Mouse (Mus musculus): ENCODE measurements around the gene Dgkq.

Dgkq gene

GRCm38 (mm10) chr5:108668977-108669936 is at the start of gene Dgkq:
Gene Dgkq, minus strand, starts transcription at chr5:108669672.
- DNase-seq (ENCODE audit: low read depth in 2 of 2, low spot score in 2 of 2): peak; percentile 74 to 81

DNA sequence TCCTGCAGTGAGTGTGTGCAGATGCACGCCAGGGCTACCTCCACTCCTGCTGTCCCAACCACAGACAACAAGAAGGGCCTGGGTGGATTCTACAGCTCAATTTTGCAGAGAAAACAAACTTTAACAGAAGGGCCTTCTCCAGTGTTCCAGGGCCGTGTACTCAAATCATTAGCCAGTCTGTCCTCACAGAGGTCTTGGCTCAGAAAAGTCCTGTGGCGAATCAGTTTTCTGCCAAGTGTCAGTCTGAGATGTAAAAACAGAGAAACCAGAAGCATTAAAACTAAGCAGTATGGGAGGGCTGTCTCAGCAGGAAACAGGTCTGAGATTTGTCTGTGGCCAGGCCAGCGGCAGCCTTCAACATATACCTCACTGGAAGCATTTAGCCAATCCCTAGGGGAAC is 48.6 kb upstream of the Dgkq start:
- no peak for DNase-seq (ENCODE audit: low read depth in 2 of 2, low spot score in 2 of 2)

- no peak for DNase-seq (ENCODE audit: low read depth in 2 of 2, low spot score in 2 of 2)
These were observed 46.5 kb upstream of the Dgkq start for GRCm38 (mm10) chr5:108715974-108716373.

- DNase-seq (ENCODE audit: low read depth in 2 of 2, low spot score in 2 of 2): no peak
These were observed 44.7 kb upstream of the Dgkq start for GRCm38 (mm10) chr5:108714149-108714548.

- no peak for DNase-seq (ENCODE audit: low read depth in 2 of 2, low spot score in 2 of 2)
These were observed 44.2 kb upstream of the Dgkq start for GRCm38 (mm10) chr5:108713691-108714090.

GRCm38 (mm10) chr5:108713096-108713495 is 43.6 kb upstream of the Dgkq start:
- no peak for DNase-seq (ENCODE audit: low read depth in 2 of 2, low spot score in 2 of 2)

DNA sequence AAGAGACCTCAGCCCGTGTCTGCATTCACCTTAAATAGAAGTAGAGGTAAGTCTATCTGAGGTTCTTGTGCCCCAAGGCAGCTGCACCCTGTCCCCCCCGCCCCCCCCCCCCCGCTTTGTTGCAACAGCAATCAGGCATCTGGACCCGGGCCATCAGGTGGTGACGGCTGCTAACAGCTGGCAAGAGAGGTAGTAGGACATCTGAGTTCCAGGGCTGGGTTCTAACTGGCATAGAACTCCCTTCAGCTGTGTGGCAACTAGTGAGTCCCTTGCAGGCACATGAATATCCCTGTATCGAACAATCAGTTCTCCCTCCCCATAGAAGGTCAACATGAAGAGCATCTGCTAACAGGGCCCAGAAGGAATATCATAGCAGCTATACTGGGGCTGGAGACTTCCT is 42.5 kb upstream of the Dgkq start:
- DNase-seq (ENCODE audit: low read depth in 2 of 2, low spot score in 2 of 2): no peak

- no peak for DNase-seq (ENCODE audit: low read depth in 2 of 2, low spot score in 2 of 2)
These were observed 39.7 kb upstream of the Dgkq start for GRCm38 (mm10) chr5:108708981-108709731.

DNA sequence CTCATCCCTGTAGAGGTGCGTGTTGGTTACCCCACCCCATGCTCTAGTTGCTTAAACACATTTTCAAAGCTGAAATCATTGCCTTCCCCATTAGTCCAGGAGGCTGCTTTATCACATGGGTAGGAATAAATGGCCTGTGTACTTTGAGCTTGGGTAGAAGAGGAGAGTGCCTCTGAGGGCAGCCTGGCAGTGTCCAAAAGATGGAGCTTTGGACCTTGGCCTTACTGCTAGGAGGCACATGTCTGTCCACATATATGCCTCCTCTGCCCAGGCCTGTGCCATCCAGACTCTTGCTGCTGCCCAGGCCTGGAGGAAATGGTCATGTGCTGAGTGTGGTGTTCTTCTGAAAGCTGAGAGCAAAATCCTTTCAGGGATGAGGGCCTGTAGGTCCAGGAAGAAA is 38.9 kb upstream of the Dgkq start:
- no peak for DNase-seq (ENCODE audit: low read depth in 2 of 2, low spot score in 2 of 2)

DNA sequence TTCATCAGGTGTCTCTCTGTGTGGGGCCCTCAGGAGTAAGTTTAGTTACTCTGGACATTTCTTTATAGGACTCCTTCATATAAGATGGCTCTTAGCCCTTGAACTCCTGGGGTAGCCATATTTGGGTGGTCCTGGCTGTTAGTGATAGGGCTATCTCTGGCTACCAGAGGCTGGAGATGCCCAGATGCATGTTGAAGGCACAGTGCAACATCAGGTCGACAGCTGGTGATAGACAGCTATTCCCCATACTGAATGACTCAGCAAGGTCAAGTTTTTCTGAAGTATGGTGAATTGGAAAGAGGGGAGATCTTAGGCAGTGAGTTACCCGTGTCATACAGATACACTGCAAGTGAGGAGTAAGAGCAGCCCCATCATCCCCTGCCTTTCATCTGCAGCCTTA is 38.3 kb upstream of the Dgkq start:
- no peak for DNase-seq (ENCODE audit: low read depth in 2 of 2, low spot score in 2 of 2)

- no peak for DNase-seq (ENCODE audit: low read depth in 2 of 2, low spot score in 2 of 2)
These were observed 34.5 kb upstream of the Dgkq start for GRCm38 (mm10) chr5:108703754-108704626.

DNA sequence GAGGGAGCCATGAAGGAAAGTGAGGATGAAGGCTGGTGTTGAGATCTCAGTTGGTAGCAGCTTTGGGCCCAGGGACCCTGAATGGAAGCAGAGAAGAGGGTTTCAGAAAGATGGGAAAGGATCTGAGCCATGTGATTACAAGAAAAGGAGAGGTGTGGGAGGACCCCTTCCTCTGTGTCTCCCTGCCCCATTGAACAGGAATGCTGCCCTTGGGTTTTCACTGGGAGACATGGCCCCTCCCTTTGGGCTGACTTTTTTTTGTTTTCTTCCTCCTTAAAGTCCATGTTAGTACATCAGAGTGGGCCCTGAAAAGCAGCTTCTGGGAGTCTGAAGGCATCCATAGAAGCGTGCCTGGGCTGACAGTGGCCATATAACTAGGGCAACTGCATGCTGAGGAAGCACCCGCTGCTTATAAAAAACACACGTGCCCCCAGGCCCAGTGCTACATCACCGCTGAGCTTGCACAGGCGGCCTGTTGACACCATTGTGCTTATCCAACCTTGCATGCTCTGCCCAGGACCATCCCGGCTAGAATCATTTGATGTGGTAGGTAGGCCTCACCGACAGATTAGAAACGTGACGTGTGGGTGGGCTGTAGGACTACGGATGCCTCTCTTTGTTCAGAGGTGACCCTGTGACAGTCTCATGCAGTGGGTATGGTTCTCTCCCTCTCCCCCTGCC is 32.0 kb upstream of the Dgkq start:
- DNase-seq (ENCODE audit: low read depth in 2 of 2, low spot score in 2 of 2): no peak

GRCm38 (mm10) chr5:108700346-108700745 is 30.9 kb upstream of the Dgkq start:
- no peak for DNase-seq (ENCODE audit: low read depth in 2 of 2, low spot score in 2 of 2)

DNA sequence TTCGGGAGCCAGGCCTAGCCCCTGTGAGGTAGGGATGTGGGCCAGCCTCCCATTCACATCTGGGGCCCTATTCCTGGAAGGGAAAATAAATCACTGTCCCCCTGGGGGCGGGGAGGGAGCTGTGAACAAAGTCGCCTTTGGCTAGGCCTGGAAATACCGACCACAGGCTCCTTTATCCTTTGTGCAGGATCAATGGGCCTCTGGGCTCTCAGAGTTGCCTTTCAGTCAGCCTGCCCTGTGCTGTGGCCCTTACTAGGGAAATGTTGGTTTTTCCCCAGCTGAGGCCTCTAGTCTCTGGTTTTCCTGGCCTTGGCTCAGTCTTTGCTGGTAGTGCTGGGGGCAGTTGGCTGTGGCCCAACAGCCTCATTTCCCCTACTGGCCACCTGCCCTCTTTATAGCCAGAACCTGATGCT is 27.9 kb upstream of the Dgkq start:
- DNase-seq (ENCODE audit: low read depth in 2 of 2, low spot score in 2 of 2): no peak

DNA sequence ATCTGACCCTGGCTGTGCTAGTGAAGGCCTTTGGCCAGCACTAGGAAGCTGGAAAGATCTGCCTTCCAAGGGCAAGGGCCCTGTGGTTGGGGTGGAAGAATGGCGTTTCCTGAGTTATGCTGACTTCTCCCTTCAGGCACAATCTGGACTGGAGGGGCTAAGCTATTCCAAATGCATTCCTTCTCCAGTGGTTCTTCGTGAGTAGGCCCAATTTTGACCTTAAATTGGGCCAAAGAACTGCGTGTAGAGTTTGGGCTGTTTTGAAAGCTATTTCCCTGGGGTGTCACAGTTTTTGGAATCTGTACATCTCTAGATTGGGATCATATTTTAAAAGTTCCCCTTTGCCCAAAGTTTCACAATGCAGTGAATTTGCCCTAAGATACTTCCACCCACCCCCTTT is 27.1 kb upstream of the Dgkq start:
- DNase-seq (ENCODE audit: low read depth in 2 of 2, low spot score in 2 of 2): no peak

DNA sequence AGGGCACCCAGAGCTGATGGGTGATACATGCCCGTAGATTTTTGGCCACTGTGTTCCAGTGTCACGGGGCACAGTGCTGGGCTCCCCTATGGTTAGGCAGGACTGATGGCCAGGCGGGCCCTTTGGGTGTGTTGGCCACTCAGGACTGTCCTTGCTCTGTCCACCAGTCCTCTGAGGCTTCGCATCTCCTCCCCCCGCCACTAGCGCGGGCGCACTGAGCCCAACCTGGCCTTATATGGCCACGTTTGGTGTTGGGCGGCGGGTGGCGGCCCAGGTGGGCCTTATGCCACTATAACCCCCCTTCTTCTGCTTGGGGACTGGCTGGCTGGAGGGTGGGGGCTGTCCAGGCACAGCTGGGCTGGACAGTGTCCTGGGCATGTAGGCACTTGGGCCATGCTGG is 26.4 kb upstream of the Dgkq start:
- DNase-seq (ENCODE audit: low read depth in 2 of 2, low spot score in 2 of 2): no peak

DNA sequence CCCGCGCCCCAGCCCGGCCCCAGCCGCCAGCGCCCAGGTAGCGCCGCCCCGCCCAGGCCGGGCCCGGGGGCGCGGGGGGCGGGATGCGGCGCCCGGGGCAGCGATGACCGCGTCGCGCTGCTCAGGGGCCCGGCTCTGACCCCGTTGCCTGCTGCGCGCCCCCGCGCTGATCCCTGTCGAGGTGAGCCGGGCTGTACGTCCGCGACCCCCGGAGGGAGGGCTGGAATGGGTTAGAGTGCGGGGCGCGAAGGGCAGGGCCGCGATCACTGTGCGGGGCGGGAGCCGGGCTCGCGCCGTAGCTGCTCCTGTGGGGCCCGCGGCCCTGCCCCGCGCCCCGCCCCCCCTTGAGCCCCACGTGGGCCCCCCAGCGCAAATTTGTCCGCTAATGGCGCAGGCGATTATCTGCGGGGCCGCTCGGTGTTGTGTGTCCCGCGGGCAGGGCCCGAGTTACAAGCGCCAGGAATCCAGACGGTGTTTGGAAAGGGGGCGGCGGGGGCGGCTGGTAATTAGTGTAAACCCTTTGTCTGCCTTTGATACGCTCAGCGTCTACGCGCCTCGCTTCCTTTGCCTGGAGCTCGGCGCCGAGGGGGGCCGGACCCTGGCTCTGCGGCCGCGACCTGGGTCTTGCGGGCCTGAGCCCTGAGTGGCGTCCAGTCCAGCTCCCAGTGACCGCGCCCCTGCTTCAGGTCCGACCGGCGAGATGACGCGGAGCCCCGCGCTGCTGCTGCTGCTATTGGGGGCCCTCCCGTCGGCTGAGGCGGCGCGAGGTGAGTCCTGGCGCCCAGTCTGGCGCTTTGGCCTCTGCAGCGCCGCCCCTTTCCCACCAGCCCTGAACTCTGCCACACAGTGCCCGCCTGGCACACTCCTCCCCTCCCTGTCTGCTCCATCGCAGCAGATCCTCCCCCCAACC is 25.1 kb upstream of the Dgkq start:
- peak in 1 of 2 experiments; percentile 31 for DNase-seq (ENCODE audit: low read depth in 2 of 2, low spot score in 2 of 2)

GRCm38 (mm10) chr5:108693872-108694288 is 24.4 kb upstream of the Dgkq start:
- DNase-seq (ENCODE audit: low read depth in 2 of 2, low spot score in 2 of 2): peak; percentile 70 to 77

DNA sequence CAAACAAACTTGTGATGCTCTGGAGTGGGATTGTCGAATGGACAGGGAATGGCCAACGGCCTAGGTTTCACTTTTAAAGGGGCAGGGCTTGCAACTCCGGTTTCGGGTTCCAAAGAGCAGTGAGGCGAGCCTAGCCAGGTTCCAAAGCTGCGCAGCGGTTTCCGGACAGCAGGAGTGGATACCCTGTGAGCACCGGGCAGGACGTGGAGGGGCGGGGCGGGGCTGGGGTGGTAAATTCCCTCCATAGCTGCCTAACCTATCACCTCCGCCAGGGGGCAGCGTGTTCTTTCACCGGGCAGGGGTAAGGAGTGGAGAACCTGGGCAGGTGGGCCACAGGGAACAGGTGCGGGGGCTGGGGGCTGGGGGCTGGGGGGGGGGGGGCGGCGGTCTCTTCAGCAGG is 22.8 kb upstream of the Dgkq start, which contains the start of gene Fgfrl1:
Fgfrl1 (plus strand) TSS at position 112 of the 400 bp plus-strand sequence.
- DNase-seq (ENCODE audit: low read depth in 2 of 2, low spot score in 2 of 2): peak; percentile 56 to 70

All from CD8-positive naive resting alpha-beta T cell, adult 2 months (primary cell).